Mouse (Mus musculus) midbrain, embryonic 12.5 days (tissue): Measurements from ENCODE around the gene Dph1. TPM values are rescaled to one million over a fixed set of nuclear protein-coding genes. Genes with fewer than 3 reads are reported as not detected.

Experiments used
- ATAC-seq: fragments of 200-750 bp; cut with Nextera tagmentation; 2 replicates; pipeline ENCODE4 v1.8.0; 2017; ENCODE audit warnings: low read depth, moderate TSS enrichment, moderate library complexity; ENCODE audit not compliant: low FRiP score
- H3K27ac ChIP-seq: fragments of 300-500 bp; sonication (generic); replicated peaks from 2 replicates; pipeline ENCODE4 v1.5.1; 2016; ENCODE audit warnings: mild to moderate bottlenecking
- H3K27me3 ChIP-seq: fragments of 300-500 bp; sonication (generic); 2 replicates; pipeline ENCODE4 v1.6.1; 2016; ENCODE audit warnings: mild to moderate bottlenecking
- H3K36me3 ChIP-seq: fragments of 300-500 bp; sonication (generic); 2 replicates; pipeline ENCODE4 v1.6.1; 2016
- H3K4me1 ChIP-seq: fragments of 300-500 bp; sonication (generic); 2 replicates; pipeline ENCODE4 v1.6.1; 2016
- H3K4me2 ChIP-seq: fragments of 300-500 bp; sonication (generic); replicated peaks from 2 replicates; pipeline ENCODE4 v1.6.1; 2016; ENCODE audit warnings: mild to moderate bottlenecking, moderate library complexity
- H3K4me3 ChIP-seq: fragments of 300-500 bp; sonication (generic); 2 replicates; pipeline ENCODE4 v1.5.1; 2016; ENCODE audit warnings: mild to moderate bottlenecking
- H3K9ac ChIP-seq: fragments of 300-500 bp; sonication (generic); replicated peaks from 2 replicates; pipeline ENCODE4 v1.6.1; 2016; ENCODE audit warnings: mild to moderate bottlenecking, moderate library complexity
- H3K9me3 ChIP-seq: fragments of 300-500 bp; sonication (generic); 2 replicates; pipeline ENCODE4 v1.6.1; 2016; ENCODE audit warnings: mild to moderate bottlenecking
- WGBS: fragments of 180-500 bp; shearing (Covaris S2); methylation state at CpG from one replicate; pipeline ENCODE4 v1.1.7; 2016; 5-methylcytosine and 5-hydroxymethylcytosine counted together
- polyA plus RNA-seq: library from polyadenylated mRNA; unstranded; fragments of >200 nt; fragmentation: Nextera tagmentation; extraction: Ambion mirVana; gene quantifications from 2 replicates; pipeline ENCODE4 v1.2.1, GENCODE M21; 2016

Gene Dph1
- polyA plus RNA-seq, 1 experiment from 2014 or later: 17.6 TPM

DNA sequence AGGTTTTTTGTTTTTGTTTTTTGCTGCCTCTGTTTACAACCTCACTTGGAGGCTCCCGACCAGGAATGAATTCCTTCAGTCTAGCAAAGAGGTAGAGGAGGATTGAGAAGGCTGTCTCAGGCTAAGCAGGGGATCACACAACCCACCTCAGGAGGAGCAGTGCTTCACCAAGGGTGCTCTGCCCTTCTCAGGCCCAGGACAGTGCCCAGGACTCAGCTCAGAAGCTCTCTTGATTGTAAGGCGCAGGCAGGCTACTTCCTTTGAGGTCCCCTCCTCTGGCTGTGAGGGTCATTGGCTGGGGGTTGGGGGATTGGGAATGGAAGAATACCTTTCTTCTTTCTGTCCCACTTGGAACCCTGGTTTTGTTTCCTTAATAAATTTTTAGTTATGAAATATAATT, 27.0 kb downstream of the Dph1 start:
- H3K4me3 ChIP-seq: no peak overlapping the region

GRCm38 (mm10) chr11:75163379-75163778, 27.7 kb downstream of the Dph1 start:
- Histone ChIP-seq H3K4me1 (peaks cover 30% of the 10 kb centered on the region), H3K4me3 (no peak overlapping the region), H3K4me2 (no peak overlapping the region), H3K27me3 (peaks cover 59% of the 10 kb centered on the region), H3K9ac (no peak overlapping the region), H3K9me3 (no peaks in the 10 kb centered on the region), H3K27ac (no peak overlapping the region), H3K36me3 (peaks cover 50% of the 10 kb centered on the region)
- 93% methylated on average over 6 of the region's 6 CpGs for WGBS
- ATAC-seq: no peak

More for the DNA sequence above, 27.0 kb downstream of the Dph1 start:
- Histone ChIP-seq H3K9ac (no peak overlapping the region), H3K9me3 (no peaks in the 10 kb centered on the region), H3K4me1 (peaks cover 37% of the 10 kb centered on the region), H3K27ac (no peak overlapping the region), H3K36me3 (peaks cover 43% of the 10 kb centered on the region), H3K27me3 (peaks cover 66% of the 10 kb centered on the region), H3K4me2 (no peak overlapping the region)
- whole genome bisulfite sequencing: 78% methylated on average over 2 of the region's 2 CpGs
- no peak for ATAC-seq

- Histone ChIP-seq H3K9ac (no peak overlapping the region), H3K36me3 (peaks cover 54% of the 10 kb centered on the region), H3K4me1 (peaks cover 23% of the 10 kb centered on the region), H3K4me3 (no peak overlapping the region), H3K27ac (no peak overlapping the region), H3K9me3 (no peaks in the 10 kb centered on the region), H3K4me2 (no peak overlapping the region), H3K27me3 (peaks cover 52% of the 10 kb centered on the region)
- 90% methylated on average over 12 of the region's 12 CpGs for WGBS
- ATAC-seq: no peak
Observed at GRCm38 (mm10) chr11:75162591-75163080, 28.4 kb downstream of the Dph1 start.

DNA sequence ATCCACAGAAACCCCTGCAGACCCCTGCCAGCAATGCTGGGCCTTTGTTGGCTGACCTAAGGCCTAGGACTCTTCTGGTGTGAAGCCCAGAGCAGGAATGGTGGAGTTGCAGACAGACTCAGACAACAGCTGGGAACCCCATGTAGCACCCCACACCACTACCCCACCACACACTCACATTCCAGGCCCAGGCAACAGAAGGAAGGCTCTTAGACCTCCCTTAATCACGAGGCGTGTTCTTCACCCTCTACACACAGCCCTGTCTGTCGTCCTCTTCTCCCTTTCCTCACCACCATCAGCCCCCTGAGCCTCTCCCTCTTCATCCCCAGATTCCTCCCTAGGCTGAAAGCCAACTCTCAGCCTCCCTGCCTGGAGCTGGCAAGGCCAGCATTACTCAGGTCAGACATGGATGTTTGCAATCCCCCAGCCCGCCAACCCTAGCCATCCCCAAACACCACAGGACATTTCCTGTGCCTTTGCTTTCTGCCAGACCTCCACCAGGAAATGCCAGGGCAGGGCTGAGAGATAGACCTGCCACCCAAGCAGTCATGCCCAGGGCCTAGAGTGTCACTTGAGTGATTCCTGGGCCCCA, 29.5 kb downstream of the Dph1 start:
- H3K4me3 ChIP-seq: no peak overlapping the region
- ATAC-seq: no peak
- H3K9me3 ChIP-seq: no peaks in the 10 kb centered on the region
- H3K27ac ChIP-seq: no peak overlapping the region
- H3K4me2 ChIP-seq: no peak overlapping the region
- no peak overlapping the region for H3K9ac ChIP-seq
- peaks cover 12% of the 10 kb centered on the region for H3K4me1 ChIP-seq
- peaks cover 54% of the 10 kb centered on the region for H3K36me3 ChIP-seq
- H3K27me3 ChIP-seq: peaks cover 40% of the 10 kb centered on the region
- 95% methylated on average over 4 of the region's 4 CpGs for WGBS

GRCm38 (mm10) chr11:75160954-75161353, 30.1 kb downstream of the Dph1 start:
- no peaks in the 10 kb centered on the region for H3K9me3 ChIP-seq
- no peak overlapping the region for H3K4me2 ChIP-seq
- WGBS: 79% methylated on average over 7 of the region's 7 CpGs
- no peak overlapping the region for H3K27ac ChIP-seq
- ATAC-seq: no peak
- peaks cover 6% of the 10 kb centered on the region for H3K4me1 ChIP-seq
- H3K27me3 ChIP-seq: peaks cover 35% of the 10 kb centered on the region
- H3K36me3 ChIP-seq: peaks cover 54% of the 10 kb centered on the region
- H3K9ac ChIP-seq: no peak overlapping the region
- H3K4me3 ChIP-seq: no peak overlapping the region

GRCm38 (mm10) chr11:75159564-75159963, 31.5 kb downstream of the Dph1 start:
- Histone ChIP-seq H3K9ac (no peak overlapping the region), H3K27me3 (peaks cover 21% of the 10 kb centered on the region), H3K27ac (no peak overlapping the region), H3K4me2 (no peak overlapping the region), H3K4me3 (no peak overlapping the region), H3K9me3 (no peaks in the 10 kb centered on the region), H3K4me1 (no peaks in the 10 kb centered on the region), H3K36me3 (peaks cover 54% of the 10 kb centered on the region)
- no peak for ATAC-seq
- 63% methylated on average over 2 of the region's 2 CpGs for WGBS

DNA sequence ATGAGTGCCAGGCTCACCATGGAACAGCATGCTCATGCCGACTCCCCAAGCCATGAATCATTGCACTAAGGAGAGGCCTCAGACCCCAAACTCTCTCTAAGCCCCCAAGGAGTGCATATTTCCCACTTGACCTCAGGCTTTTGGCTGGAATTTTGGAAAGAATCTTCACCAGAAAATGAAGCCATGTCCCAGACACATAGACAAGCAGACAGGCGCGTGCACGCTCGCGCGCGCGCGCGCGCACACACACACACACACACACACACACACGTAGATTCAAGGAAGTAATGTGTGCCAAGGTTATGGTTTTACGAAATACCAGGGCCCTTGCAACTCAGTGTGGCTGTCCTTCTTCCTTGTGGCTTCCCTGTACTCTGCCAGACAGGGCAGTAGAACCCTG, 32.6 kb downstream of the Dph1 start:
- Histone ChIP-seq H3K4me1 (no peaks in the 10 kb centered on the region), H3K36me3 (peaks cover 52% of the 10 kb centered on the region), H3K27ac (no peak overlapping the region), H3K9ac (no peak overlapping the region), H3K4me2 (no peak overlapping the region), H3K9me3 (no peaks in the 10 kb centered on the region), H3K4me3 (no peak overlapping the region), H3K27me3 (peaks cover 10% of the 10 kb centered on the region)
- no peak for ATAC-seq
- WGBS: 94% methylated on average over 14 of the region's 14 CpGs

DNA sequence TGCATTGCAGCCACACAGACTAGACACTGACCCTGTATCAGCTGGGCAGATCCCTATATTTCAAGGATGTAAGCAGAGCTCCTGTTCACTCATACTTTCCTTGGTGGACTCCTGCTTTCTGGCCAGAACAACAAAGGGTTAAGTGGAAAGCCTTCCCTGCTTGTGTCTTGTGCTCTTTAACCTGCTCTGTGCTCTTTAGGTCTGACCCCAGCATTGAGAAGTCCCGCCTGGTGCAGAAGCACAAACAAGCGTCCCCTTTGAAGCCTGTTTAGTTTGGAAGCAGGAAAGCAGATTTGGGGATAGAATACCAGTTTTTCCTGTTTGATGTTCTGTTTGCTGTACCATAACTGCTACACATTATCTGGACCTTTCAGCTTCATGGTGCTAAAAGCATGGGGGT, 33.1 kb downstream of the Dph1 start:
- H3K27me3 ChIP-seq: peaks cover 4% of the 10 kb centered on the region
- no peaks in the 10 kb centered on the region for H3K9me3 ChIP-seq
- H3K4me3 ChIP-seq: no peak overlapping the region
- no peak for ATAC-seq
- 56% methylated on average over 2 of the region's 2 CpGs for WGBS
- H3K4me2 ChIP-seq: no peak overlapping the region
- peaks cover 46% of the 10 kb centered on the region for H3K36me3 ChIP-seq
- H3K4me1 ChIP-seq: no peaks in the 10 kb centered on the region
- H3K9ac ChIP-seq: no peak overlapping the region
- H3K27ac ChIP-seq: no peak overlapping the region

GRCm38 (mm10) chr11:75157037-75157436, 34.0 kb downstream of the Dph1 start:
- Histone ChIP-seq H3K9me3 (no peaks in the 10 kb centered on the region), H3K4me2 (no peak overlapping the region), H3K4me3 (no peak overlapping the region), H3K36me3 (peaks cover 38% of the 10 kb centered on the region), H3K27me3 (no peaks in the 10 kb centered on the region), H3K9ac (no peak overlapping the region), H3K27ac (no peak overlapping the region), H3K4me1 (no peaks in the 10 kb centered on the region)
- WGBS: 79% methylated on average over 4 of the region's 4 CpGs
- ATAC-seq: no peak

DNA sequence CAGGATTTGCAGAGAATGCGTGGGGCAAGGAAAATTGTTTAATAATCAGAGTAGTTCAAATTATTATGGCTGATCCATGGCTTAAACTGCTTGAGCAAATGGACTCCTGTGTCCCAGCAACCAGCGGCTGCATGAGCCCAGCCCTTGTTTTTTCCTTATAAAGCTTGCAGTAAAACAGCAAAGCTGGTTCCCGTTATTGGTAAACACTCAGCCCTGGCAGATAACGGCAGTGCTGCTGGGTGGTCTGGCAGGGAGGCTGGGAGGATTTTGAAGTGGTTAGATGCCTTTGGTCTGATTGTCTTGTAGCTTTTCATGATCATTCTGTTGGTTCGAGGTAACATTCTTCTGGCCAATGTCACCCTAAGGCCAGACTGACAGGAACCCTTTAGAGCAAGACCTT, 34.6 kb downstream of the Dph1 start:
- WGBS: 77% methylated on average over 5 of the region's 5 CpGs
- ATAC-seq: no peak
- peaks cover 31% of the 10 kb centered on the region for H3K36me3 ChIP-seq

DNA sequence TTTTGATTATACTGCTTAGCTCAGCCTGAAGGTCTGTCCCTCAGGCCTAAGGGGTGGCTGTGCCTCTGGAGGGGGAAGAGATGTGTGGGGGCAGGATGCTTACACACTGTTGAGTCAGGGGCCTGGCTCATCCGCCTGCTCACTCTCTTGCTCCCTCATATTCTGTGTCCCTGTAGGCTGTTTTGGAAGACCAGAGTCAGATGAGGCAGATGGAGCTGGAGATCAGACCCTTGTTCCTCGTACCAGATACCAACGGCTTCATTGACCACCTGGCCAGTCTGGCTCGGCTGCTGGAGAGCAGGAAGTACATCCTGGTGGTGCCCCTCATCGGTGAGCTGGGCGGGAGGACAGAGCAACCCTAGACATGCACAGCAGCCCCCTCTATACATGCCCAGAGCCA, 35.1 kb downstream of the Dph1 start:
- no peaks in the 10 kb centered on the region for H3K27me3 ChIP-seq
- H3K4me3 ChIP-seq: no peak overlapping the region
- no peak for ATAC-seq
- H3K36me3 ChIP-seq: peaks cover 29% of the 10 kb centered on the region; the same call in 1 of the 2 replicates
- no peaks in the 10 kb centered on the region for H3K9me3 ChIP-seq
- H3K4me1 ChIP-seq: no peaks in the 10 kb centered on the region
- H3K9ac ChIP-seq: no peak overlapping the region
- no peak overlapping the region for H3K27ac ChIP-seq
- 80% methylated on average over 6 of the region's 6 CpGs for WGBS
- H3K4me2 ChIP-seq: no peak overlapping the region

More for the DNA sequence above, 34.6 kb downstream of the Dph1 start:
- no peaks in the 10 kb centered on the region for H3K27me3 ChIP-seq
- no peak overlapping the region for H3K4me2 ChIP-seq
- no peak overlapping the region for H3K4me3 ChIP-seq
- H3K9me3 ChIP-seq: no peaks in the 10 kb centered on the region
- H3K27ac ChIP-seq: no peak overlapping the region
- H3K9ac ChIP-seq: no peak overlapping the region
- no peaks in the 10 kb centered on the region for H3K4me1 ChIP-seq

DNA sequence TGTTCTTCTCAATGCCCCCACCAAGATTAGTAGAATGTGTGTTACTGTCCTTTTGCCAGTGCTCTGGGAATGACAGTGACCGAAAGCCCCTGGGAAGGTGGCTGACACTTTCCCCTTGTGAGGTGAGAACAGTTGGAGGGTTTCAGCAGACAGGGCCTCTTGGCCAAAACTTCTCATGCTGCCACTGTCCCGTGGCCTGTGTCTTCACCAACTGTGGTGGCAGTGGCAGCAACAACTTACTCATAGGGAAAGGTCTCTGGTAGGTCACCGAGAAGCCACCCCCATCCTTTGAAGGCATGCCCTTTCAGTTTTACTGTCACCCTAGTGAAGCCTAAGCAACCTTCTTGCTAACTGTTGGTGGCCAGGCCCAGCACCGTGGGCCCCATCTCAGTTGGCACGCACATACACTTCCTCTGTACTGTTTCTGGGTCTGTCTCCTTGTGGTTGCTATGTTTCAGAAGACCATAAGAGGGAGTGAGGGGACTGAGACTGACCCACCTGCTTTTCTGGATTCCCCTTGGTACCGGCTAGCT, 36.9 kb downstream of the Dph1 start:
- Histone ChIP-seq H3K27ac (no peak overlapping the region), H3K9me3 (no peaks in the 10 kb centered on the region), H3K4me3 (no peak overlapping the region), H3K27me3 (no peaks in the 10 kb centered on the region), H3K4me2 (no peak overlapping the region), H3K4me1 (no peaks in the 10 kb centered on the region), H3K9ac (no peak overlapping the region), H3K36me3 (peaks cover 25% of the 10 kb centered on the region; the same call in 1 of the 2 replicates)
- ATAC-seq: no peak
- 79% methylated on average over 6 of the region's 6 CpGs for whole genome bisulfite sequencing
